Mouse (Mus musculus) neutrophil, adult 65 days (primary cell): Measurements from ENCODE around the gene Pttg1. TPM values are rescaled to one million over a fixed set of nuclear protein-coding genes. Genes with fewer than 3 reads are reported as not detected.

Experiments
- total RNA-seq: library from RNA; stranded (reverse); gene quantifications from 2 replicates; pipeline ENCODE4 v1.2.4, GENCODE M21; 2023

The Pttg1 gene
- total RNA-seq: 40.3 and 46.6 TPM in 2 replicates

GRCm38 (mm10) chr11:43425824-43426413, at the start of gene Pttg1:
Gene Pttg1, minus strand, starts transcription at chr11:43426251.

GRCm38 (mm10) chr11:43474225-43474774, 48.2 kb upstream of the Pttg1 start, which contains the start of gene C1qtnf2:
Gene C1qtnf2, plus strand, starts transcription at chr11:43474276.

DNA sequence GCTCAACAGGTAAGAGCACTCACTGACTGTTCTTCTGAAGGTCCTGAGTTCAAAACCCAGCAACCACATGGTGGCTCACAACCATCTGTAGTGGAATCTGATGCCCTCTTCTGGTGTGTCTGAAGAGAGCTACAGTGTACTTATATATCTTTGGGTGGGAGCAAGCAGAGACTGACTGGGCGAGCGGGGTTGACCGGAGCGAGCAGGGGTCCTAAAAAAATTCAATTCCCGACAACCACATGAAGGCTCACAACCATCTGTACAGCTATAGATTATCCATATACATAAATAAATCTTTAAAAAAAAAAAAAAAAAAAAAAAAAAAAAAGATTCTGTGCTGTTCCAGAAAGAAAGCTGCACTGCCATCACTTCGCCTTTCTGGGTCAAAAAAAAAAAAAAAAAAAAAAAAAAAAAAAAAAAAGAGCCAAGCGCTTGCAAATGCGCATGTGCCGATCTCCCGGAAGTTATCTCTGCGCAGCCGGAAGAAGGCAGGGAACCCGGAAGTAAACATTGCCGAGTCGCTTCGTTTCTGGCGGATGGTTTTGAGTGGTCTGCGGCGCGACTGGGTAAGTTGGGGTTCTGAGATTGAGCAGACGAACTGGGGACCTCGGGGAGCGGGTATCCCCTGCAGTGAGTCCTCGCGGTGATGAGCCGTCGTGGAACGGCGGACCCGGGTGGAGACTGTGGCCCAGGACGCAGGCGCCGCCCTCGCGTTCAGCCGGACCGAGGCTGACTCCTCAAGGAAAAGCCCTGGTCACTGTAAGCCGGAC, 7.4 kb upstream of the Pttg1 start, which contains the start of gene Slu7:
Gene Slu7, plus strand, starts transcription at position 491 of the 770 bp plus-strand sequence.

Other genes with a start within 250 kb of the Pttg1 start
- 103 and 123 TPM in 2 replicates for gene Slu7, start 7.5 kb upstream of the Pttg1 start, total RNA-seq
- not detected in 2 replicates for gene C1qtnf2, start 48.0 kb upstream of the Pttg1 start, total RNA-seq
- 0.66 TPM in 1 of 2 replicates, not detected in the other for gene Ccnjl, start 102.5 kb upstream of the Pttg1 start, total RNA-seq
- not detected in 2 replicates for gene 4933415A04Rik, start 160.8 kb upstream of the Pttg1 start, total RNA-seq
- gene Fabp6, start 175.3 kb upstream of the Pttg1 start, total RNA-seq: not detected in 2 replicates